Mouse (Mus musculus): ENCODE measurements around the gene Il22.

- TF ChIP-seq TAL1 (conservative IDR thresholded peaks at IDR 0.05; ENCODE audit: low read depth, low read length) (no peak), CTCF (IDR thresholded peaks at IDR 0.05; ENCODE audit: low read depth, low read length) (no peak), GATA1 (IDR thresholded peaks at IDR 0.05; ENCODE audit: borderline replicate concordance, low read length) (no peak), POLR2AphosphoS5 (IDR thresholded peaks at IDR 0.05; ENCODE audit: insufficient replicate concordance, low read depth, low read length) (no peak), GATA2 (IDR thresholded peaks at IDR 0.05; ENCODE audit: borderline replicate concordance, low read depth, low read length) (no peak)
Measured at GRCm38 (mm10) chr10:118204642-118205041, at the start of gene Il22.
